Mouse (Mus musculus): ENCODE data around the gene Pacs2.

DNA sequence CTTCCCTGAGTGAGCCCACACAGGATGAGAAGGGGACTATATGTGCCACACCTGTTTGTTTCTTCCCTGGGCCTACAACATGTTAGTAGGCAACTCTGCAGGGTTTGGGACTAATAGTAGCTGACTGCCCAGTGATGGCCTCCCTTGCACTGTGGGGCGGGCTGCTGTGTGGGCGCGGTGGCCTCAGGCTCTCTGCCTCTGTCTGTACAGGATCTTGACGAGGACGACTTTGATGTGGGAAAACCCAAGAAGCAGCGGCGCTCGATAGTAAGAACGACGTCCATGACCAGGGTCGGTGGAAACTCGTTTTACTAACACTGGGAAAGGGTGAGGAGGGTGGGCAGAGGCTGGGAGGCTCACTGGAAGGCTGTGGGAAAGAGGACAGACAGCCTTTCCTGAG is 36.4 kb downstream of the Pacs2 start:
- no peak for TF ChIP-seq POLR2A (IDR thresholded peaks at IDR 0.05; ENCODE audit: insufficient read length, low read depth)
- TF ChIP-seq MAX (IDR thresholded peaks at IDR 0.05; ENCODE audit: low read depth): no peak
- TF ChIP-seq MYOG (IDR thresholded peaks at IDR 0.05; ENCODE audit: control insufficient read depth in 1 of 3, insufficient read depth in 1 of 3, insufficient read length in 2 of 3, low read depth in 2 of 3): no peak
- no peak for TF ChIP-seq E2F4 (IDR thresholded peaks at IDR 0.05; ENCODE audit: insufficient read depth)
- TF ChIP-seq TCF12 (IDR thresholded peaks at IDR 0.05; ENCODE audit: insufficient read depth, poor library complexity, severe bottlenecking): no peak
- no peak for TF ChIP-seq POLR2AphosphoS2 (IDR thresholded peaks at IDR 0.05; ENCODE audit: insufficient read length, low read depth)
- TF ChIP-seq REST (IDR thresholded peaks at IDR 0.05; ENCODE audit: insufficient read depth, insufficient read length): no peak
- TF ChIP-seq MYOD1 (IDR thresholded peaks at IDR 0.05; ENCODE audit: control insufficient read depth in 1 of 3, insufficient read length in 2 of 3, low read depth in 2 of 3): no peak
- no peak for TF ChIP-seq SRF (IDR thresholded peaks at IDR 0.05; ENCODE audit: control insufficient read depth, insufficient read length, low read depth)
- no peak for TF ChIP-seq CEBPB (IDR thresholded peaks at IDR 0.05; ENCODE audit: insufficient read depth, poor library complexity, severe bottlenecking)
